Mouse (Mus musculus) naive thymus-derived CD4-positive, alpha-beta T cell, adult 2 months (primary cell): Measurements from ENCODE around the gene Dapk2.
A peak's percentile ranks its signal among the peaks of the same experiment; 100 is the strongest.
"Not testable (repeated sequence)": the region's sequence is repeated elsewhere in the genome, so short reads cannot be mapped to it uniquely, and the experiment has no call there.

Source experiments
- DNase-seq: peaks from one replicate; pipeline ENCODE4 v3.0.0-alpha.2; 2011; ENCODE audit warnings: low read depth

Gene Dapk2

GRCm38 (mm10) chr9:66275267-66275991 is 117.4 kb downstream of the Dapk2 start:
- no peak for DNase-seq

GRCm38 (mm10) chr9:66276062-66276461 is 118.0 kb downstream of the Dapk2 start:
- DNase-seq: no peak

- no peak for DNase-seq
These were observed 118.8 kb downstream of the Dapk2 start for GRCm38 (mm10) chr9:66276697-66277385.

- DNase-seq: no peak
These were observed 121.6 kb downstream of the Dapk2 start for GRCm38 (mm10) chr9:66279647-66280046.

GRCm38 (mm10) chr9:66280496-66280895 is 122.5 kb downstream of the Dapk2 start:
- DNase-seq: peak; percentile 80

GRCm38 (mm10) chr9:66281501-66281951 is 123.5 kb downstream of the Dapk2 start:
- peak; percentile 86 for DNase-seq

GRCm38 (mm10) chr9:66282582-66282981 is 124.6 kb downstream of the Dapk2 start:
- DNase-seq: peak; percentile 49

- DNase-seq: peak; percentile 89
These were observed 125.7 kb downstream of the Dapk2 start for GRCm38 (mm10) chr9:66283565-66284203.

- not testable (repeated sequence) for DNase-seq
These were observed 127.2 kb downstream of the Dapk2 start for GRCm38 (mm10) chr9:66285241-66285640.

- no peak for DNase-seq
These were observed 127.9 kb downstream of the Dapk2 start for GRCm38 (mm10) chr9:66285901-66286300.

- no peak for DNase-seq
These were observed 132.7 kb downstream of the Dapk2 start for GRCm38 (mm10) chr9:66290727-66291126.

- no peak for DNase-seq
These were observed 135.3 kb downstream of the Dapk2 start for GRCm38 (mm10) chr9:66293319-66293718.

GRCm38 (mm10) chr9:66294227-66294626 is 136.2 kb downstream of the Dapk2 start:
- DNase-seq: no peak

- DNase-seq: peak; percentile 47
These were observed 137.0 kb downstream of the Dapk2 start for GRCm38 (mm10) chr9:66294980-66295410.

- DNase-seq: no peak
These were observed 137.6 kb downstream of the Dapk2 start for GRCm38 (mm10) chr9:66295577-66296120.

GRCm38 (mm10) chr9:66298783-66299182 is 140.8 kb downstream of the Dapk2 start:
- no peak for DNase-seq

- DNase-seq: no peak
These were observed 142.5 kb downstream of the Dapk2 start for GRCm38 (mm10) chr9:66300448-66301027.

GRCm38 (mm10) chr9:66304320-66305090 is 146.5 kb downstream of the Dapk2 start:
- peak; percentile 35 for DNase-seq

- peak; percentile 81 for DNase-seq
These were observed 147.4 kb downstream of the Dapk2 start for GRCm38 (mm10) chr9:66305121-66306112.

- DNase-seq: no peak
These were observed 148.4 kb downstream of the Dapk2 start for GRCm38 (mm10) chr9:66306414-66306813.
